Mouse (Mus musculus) embryo, embryonic 10 days (tissue): ENCODE measurements around the gene Fam102b.
A peak's percentile ranks its signal among the peaks of the same experiment; 100 is the strongest.

Experiments
- DNase-seq: peaks from one replicate; pipeline ENCODE4 v3.0.0-alpha.2; 2015; ENCODE audit warnings: low spot score

The Fam102b gene

DNA sequence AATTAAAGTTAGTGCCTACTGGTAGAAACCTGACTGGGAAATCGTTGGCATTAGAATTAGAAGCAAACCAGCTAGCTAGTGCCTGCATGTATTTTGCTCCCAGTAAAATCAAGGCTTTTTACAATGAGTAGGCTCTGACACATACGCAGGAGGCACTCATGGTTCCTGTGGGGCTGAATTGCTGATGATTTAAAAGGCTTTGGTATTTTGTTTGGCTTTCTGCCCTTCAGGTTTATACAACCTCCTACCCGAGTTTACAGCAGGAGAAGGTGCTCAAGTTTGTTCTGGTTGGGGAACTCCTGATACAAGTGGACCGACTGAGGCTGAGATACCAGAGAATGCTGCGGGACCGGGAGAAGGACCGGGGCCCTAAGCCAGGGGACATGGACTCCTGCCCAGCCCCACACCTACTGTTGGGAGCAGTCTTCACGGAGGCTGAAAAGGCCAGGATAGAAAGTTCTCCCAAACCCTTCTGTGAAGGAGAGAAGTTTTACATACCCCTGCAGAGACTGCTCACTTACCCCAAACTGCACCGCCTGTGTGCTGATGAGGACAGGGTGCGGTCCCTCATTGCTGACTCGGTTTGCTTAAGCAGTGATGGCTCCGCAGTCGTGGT, 67.6 kb downstream of the Fam102b start:
- DNase-seq = no peak

DNA sequence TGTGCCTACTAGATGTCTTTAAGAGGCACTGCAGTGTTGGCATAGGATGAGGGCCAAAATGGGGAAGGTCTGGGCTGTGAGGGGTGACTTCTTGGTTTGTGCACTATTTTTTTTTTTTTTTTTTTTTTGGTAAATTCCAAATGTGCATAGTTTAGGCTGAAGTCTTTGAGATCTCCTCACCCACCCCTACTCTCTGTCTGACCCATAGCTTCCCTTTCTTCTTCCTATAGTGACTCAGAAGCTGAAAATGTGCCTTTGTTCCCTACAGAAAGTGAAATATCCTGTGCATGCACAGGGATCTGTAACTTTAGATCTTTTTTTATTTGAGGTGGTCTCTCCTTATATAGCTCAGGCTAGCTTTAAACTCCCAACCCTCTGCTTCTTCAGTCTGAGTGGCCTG, 69.4 kb downstream of the Fam102b start:
- DNase-seq = no peak

DNA sequence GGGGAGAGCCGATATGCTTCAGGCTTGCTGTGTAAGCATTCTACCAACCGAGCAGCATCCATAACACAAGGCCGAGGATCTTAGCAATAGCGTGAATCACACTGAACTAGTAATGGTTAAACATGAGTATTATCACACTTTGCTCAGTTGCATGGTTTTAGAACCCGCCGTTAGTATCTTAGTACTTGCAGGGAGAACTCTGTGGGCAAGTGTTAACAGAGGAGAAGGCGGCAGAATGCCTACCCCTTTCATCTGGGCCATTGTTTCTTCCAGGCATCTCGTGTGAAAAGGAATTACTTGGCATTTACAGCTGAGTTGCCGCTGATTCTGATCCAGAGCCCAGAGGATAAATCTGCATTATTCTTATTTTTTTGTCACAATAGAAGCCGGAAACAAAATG, 86.4 kb downstream of the Fam102b start:
- no peak for DNase-seq

- peak; percentile 29 for DNase-seq
Measured at GRCm38 (mm10) chr3:108940001-108940633, 87.3 kb downstream of the Fam102b start, which contains the start of gene Gm9857. Gene Gm9857, minus strand, starts transcription at chr3:108940445.

GRCm38 (mm10) chr3:108939573-108939972, 87.8 kb downstream of the Fam102b start, which contains the start of gene Henmt1:
Gene Henmt1, plus strand, starts transcription at chr3:108939873.
- no peak for DNase-seq

- no peak for DNase-seq
Measured at GRCm38 (mm10) chr3:108938691-108939090, 88.7 kb downstream of the Fam102b start.

- DNase-seq = no peak
Measured at GRCm38 (mm10) chr3:108933557-108933956, 93.8 kb downstream of the Fam102b start.

GRCm38 (mm10) chr3:108926308-108926707, 101.1 kb downstream of the Fam102b start:
- DNase-seq = no peak

DNA sequence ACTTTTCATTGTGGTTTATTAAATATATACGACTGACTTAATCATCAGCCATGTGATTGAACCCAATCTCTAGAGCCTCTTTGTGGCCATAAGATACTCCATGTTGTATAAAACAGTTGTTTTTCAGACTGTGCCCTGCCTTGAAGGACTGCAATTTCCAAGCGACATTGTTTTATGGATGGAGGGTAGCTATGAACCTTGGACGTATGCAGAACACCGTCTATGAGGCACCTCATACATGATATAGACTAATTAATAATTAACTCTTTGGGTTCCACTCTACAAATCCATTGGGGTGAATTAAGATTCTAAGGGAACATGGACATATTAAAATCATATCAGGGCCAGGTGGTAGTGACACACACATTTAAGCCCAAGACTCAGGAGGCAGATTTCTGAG, 101.7 kb downstream of the Fam102b start:
- no peak for DNase-seq

DNA sequence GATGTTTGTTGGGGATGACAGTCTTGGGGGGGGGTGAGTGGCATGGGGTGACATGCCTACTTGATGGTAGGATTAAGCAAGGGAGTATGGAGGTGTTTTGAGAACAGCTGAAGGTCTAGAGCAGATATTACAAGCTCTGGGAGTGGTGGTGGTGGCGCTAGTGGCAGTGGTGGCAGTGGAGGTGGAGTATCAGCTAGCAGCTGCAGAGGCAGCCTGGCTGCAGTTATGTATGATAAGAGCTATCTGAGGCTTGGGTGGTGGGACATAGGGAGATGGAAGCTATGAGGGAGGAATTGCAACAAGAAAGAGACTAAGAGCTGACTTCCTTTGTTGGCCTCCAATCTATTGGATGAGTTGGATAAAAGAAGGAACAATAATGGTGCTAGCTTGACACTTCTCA, 105.6 kb downstream of the Fam102b start:
- DNase-seq = no peak
